Mouse (Mus musculus) kidney, embryonic 16.5 days (tissue): ENCODE measurements around the gene Man1a. TPM values are rescaled to one million over a fixed set of nuclear protein-coding genes. Genes with fewer than 3 reads are reported as not detected.

Experiments used
- ATAC-seq: fragments of 200-750 bp; cut with Nextera tagmentation; 2 replicates; pipeline ENCODE4 v1.8.0; 2017; ENCODE audit warnings: moderate TSS enrichment; ENCODE audit not compliant: low FRiP score, low TSS enrichment
- H3K27ac ChIP-seq: fragments of 300-500 bp; sonication (generic); 2 replicates; pipeline ENCODE4 v1.5.1; 2014; ENCODE audit warnings: low read length
- H3K27me3 ChIP-seq: fragments of 300-500 bp; sonication (generic); 2 replicates; pipeline ENCODE4 v1.6.1; 2014; ENCODE audit warnings: low read length, control low read depth, mixed read lengths; ENCODE audit not compliant: insufficient read depth
- H3K36me3 ChIP-seq: fragments of 300-500 bp; sonication (generic); 2 replicates; pipeline ENCODE4 v1.6.1; 2014; ENCODE audit warnings: low read length, control low read depth, mixed read lengths; ENCODE audit not compliant: insufficient read depth
- H3K4me1 ChIP-seq: fragments of 300-500 bp; sonication (generic); 2 replicates; pipeline ENCODE4 v1.6.1; 2014; ENCODE audit warnings: low read length, control low read depth, mixed read lengths; ENCODE audit not compliant: insufficient read depth
- H3K4me2 ChIP-seq: fragments of 300-500 bp; sonication (generic); replicated peaks from 2 replicates; pipeline ENCODE4 v1.6.1; 2014; ENCODE audit warnings: low read depth, low read length
- H3K4me3 ChIP-seq: fragments of 300-500 bp; sonication (generic); 2 replicates; pipeline ENCODE4 v1.5.1; 2014; ENCODE audit warnings: mild to moderate bottlenecking, low read length
- H3K9ac ChIP-seq: fragments of 300-500 bp; sonication (generic); replicated peaks from 2 replicates; pipeline ENCODE4 v1.6.1; 2014; ENCODE audit warnings: low read length
- H3K9me3 ChIP-seq: fragments of 300-500 bp; sonication (generic); 2 replicates; pipeline ENCODE4 v1.6.1; 2016; ENCODE audit warnings: low read length, control low read depth
- WGBS: fragments of 180-500 bp; shearing (Covaris S2); extraction: QIAGEN DNeasy Blood & Tissue Kit; methylation state at CpG from one replicate; pipeline ENCODE4 v1.1.7; 2014; 5-methylcytosine and 5-hydroxymethylcytosine counted together
- polyA plus RNA-seq: library from polyadenylated mRNA; unstranded; fragments of >200 nt; fragmentation: Nextera tagmentation; extraction: Ambion mirVana; gene quantifications from 2 replicates; pipeline ENCODE4 v1.2.1, GENCODE M21; 2015

Man1a gene
- polyA plus RNA-seq, 1 experiment from 2014 or later, result 6.5 TPM

DNA sequence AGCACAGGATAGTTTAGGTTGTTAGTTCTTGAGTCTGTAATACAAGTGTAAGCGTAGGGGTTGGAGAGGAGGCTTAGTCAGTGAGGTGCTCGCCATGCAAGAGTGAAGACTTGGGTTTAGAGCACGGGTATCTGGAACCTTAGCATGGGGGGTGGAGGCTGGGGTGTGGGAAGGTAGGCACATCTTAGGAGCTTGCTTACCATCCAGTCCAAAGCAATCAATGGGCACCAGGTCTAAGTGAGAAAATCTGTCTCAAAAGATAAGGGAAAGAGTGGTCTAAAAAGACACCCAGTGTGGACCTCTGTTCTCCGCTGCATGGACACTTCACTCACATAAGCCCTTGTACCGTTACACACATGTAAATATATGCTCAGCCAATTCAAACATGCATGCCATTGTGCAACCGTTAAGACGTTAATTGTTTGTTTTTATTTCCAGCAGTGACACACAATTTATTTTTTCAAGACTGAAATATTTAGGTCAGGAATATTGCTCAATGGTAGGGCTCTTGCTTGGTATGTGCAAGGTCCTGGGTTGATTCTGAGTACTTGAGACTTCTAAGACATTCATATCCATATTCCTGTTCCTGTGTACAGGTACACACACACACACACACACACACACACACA, 34.1 kb downstream of the Man1a start:
- no peak overlapping the region for H3K4me3 ChIP-seq
- no peaks in the 10 kb centered on the region for H3K27me3 ChIP-seq
- no peak; the same call in 1 of the 2 replicates for ATAC-seq
- H3K9me3 ChIP-seq, result no peaks in the 10 kb centered on the region
- H3K36me3 ChIP-seq, result no peaks in the 10 kb centered on the region
- H3K27ac ChIP-seq, result no peak overlapping the region
- no peak overlapping the region for H3K4me2 ChIP-seq
- H3K4me1 ChIP-seq, result no peaks in the 10 kb centered on the region
- H3K9ac ChIP-seq, result no peak overlapping the region
- WGBS, result 87% methylated on average over 7 of the region's 7 CpGs

DNA sequence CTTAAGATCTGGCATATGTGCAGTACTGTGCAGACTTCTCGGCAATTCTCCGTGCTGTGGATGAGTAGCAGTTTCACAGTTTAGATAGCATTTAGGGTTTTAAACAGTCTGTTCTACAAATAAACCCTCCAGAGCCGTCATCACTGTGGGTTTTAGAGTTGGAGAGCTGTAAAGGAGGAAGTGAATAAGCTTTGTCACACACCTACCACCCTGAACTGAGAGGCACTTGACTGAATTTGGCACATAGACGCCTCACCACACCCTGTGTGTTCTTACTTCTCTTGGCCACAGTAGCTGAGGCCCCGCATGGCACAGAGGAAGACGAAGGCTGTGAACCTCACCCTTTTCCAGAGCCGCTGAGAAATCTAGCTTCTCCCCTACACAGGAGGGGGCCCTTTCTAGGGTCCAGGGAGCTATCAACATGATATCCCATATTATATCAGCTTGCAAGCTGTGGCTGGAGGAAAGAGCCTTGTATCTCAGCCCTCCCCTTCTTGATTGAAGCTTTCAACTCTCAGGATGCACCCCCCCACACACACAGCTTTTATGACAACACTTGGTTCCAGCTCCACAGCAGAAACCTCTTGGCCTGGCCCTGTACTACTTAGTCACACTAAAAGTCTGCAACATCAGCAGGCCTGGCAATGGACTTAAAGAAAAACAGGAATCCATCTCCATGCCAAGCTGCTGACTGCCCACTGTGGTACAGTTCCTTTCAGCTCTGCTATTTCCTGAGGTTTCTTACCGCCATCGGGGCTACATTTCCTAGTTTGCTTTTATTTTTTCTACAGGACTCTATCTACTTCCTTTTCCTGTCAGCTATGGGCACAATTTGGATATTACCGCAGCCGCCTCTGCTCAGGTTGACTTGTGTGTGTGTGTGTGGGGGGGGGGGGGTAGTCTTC, 35.9 kb downstream of the Man1a start:
- Histone ChIP-seq H3K27me3 (no peaks in the 10 kb centered on the region), H3K4me1 (no peaks in the 10 kb centered on the region), H3K9ac (no peak overlapping the region), H3K36me3 (no peaks in the 10 kb centered on the region), H3K4me3 (no peak overlapping the region), H3K4me2 (no peak overlapping the region), H3K9me3 (no peaks in the 10 kb centered on the region), H3K27ac (peak overlapping the region; percentile 6; the same call in 1 of the 2 replicates)
- 74% methylated on average over 11 of the region's 11 CpGs for WGBS
- ATAC-seq, result peak; percentile 35; the same call in 1 of the 2 replicates

DNA sequence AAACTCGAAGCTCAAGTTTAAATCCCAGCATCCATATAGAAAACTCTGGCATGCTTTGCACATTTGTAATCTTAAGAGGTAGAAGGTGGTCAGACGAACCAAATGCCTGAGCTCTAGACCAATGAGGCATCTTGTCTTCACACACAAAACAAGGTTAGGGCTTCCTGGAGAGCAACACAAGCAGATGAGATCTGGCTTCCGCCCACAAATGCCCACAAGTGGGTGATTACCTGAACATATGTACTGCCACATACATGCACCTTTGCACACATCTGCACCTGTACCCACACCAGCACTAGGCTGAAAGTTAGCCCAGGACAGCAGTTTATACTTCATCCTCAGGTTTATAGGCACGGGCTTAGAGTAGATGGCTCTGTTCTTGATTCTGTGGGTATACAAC, 36.7 kb downstream of the Man1a start:
- Histone ChIP-seq H3K4me3 (no peak overlapping the region), H3K27ac (no peak overlapping the region)
- 93% methylated on average over 4 of the region's 4 CpGs for WGBS

DNA sequence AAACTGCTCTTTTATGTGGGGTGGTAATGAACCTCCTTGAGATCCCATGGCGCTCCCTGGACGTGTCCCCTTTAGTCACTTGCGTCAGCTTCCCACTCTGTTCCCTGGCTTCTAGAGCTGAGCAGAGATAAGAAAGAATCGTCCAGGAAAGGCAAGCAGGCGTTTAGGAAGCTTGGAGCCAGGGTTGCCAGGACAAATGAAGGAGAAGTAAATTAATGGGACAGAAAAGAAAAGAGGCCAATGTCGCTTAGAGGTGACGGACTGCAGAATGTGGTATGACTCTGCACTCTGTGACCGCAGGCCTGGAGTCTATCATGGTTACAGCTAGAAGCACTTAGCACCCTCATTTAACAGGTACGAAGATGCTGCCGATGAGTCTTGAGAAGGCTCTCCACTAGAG, 37.7 kb downstream of the Man1a start:
- Histone ChIP-seq H3K27ac (no peak overlapping the region), H3K4me3 (no peak overlapping the region), H3K27me3 (no peaks in the 10 kb centered on the region), H3K9me3 (no peaks in the 10 kb centered on the region), H3K9ac (no peak overlapping the region), H3K4me2 (no peak overlapping the region), H3K4me1 (no peaks in the 10 kb centered on the region), H3K36me3 (no peaks in the 10 kb centered on the region)
- ATAC-seq, result no peak
- WGBS, result 74% methylated on average over 10 of the region's 10 CpGs

More for the DNA sequence above, 36.7 kb downstream of the Man1a start:
- no peaks in the 10 kb centered on the region for H3K9me3 ChIP-seq
- H3K4me1 ChIP-seq, result no peaks in the 10 kb centered on the region
- H3K36me3 ChIP-seq, result no peaks in the 10 kb centered on the region
- H3K9ac ChIP-seq, result no peak overlapping the region
- no peaks in the 10 kb centered on the region for H3K27me3 ChIP-seq
- no peak for ATAC-seq
- H3K4me2 ChIP-seq, result no peak overlapping the region

DNA sequence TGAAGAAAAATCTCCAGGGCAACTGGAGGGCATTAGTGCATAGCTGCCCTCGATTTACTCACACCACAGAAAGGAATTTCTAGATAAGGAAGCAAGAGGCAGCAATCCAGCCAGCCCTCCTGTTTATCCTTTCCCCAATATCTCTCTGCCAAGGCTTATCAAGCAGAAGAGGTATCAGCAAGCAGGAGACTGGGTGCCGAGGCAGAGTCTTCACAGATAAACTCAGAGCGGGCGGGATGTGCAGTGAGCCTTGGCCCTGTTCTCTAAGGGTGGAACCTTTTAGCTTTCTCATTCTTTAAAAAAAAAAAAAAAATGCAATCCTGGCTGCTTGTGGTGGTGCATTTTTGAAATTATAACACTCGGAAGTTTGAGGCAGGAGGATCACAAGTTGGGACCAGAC, 38.2 kb downstream of the Man1a start:
- ATAC-seq, result no peak
- no peak overlapping the region for H3K4me2 ChIP-seq
- no peaks in the 10 kb centered on the region for H3K27me3 ChIP-seq
- no peak overlapping the region for H3K9ac ChIP-seq
- H3K4me1 ChIP-seq, result no peaks in the 10 kb centered on the region
- H3K27ac ChIP-seq, result no peak overlapping the region
- WGBS, result 79% methylated on average over 5 of the region's 5 CpGs
- H3K4me3 ChIP-seq, result no peak overlapping the region
- no peaks in the 10 kb centered on the region for H3K36me3 ChIP-seq
- no peaks in the 10 kb centered on the region for H3K9me3 ChIP-seq

DNA sequence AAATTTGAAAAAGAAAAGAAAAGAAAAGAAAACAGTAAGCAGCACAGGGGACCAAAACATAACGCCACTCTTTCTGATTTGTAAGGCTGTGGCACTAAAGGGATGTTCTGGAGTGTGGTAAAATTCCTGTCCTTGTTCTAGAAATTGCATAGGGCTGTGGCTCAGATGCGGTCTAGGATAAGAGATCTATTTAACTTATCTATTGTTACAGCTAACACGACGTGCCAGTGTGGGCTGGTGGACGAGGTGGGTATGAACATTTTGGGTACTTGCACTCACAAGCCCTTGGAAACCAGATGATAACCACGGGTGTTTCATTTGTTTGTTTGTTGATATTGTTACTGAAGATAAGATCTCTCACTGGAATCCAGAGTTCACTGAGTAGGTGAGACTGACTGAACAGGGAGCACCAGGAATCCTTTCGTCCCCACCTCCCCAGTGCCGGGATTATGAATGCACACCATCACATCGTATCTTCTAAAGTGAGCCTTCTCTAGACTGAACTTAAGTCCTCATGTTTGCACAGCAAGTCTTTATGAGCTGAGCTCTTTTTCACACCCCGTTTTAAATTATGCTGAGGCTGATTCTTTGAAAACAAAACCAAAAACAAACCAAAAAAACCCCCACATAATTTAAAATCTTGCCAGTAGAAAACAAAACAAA, 38.9 kb downstream of the Man1a start:
- no peaks in the 10 kb centered on the region for H3K4me1 ChIP-seq
- no peak for ATAC-seq
- no peak overlapping the region for H3K9ac ChIP-seq
- no peak overlapping the region for H3K27ac ChIP-seq
- H3K4me3 ChIP-seq, result no peak overlapping the region
- H3K4me2 ChIP-seq, result no peak overlapping the region
- H3K9me3 ChIP-seq, result no peaks in the 10 kb centered on the region
- H3K36me3 ChIP-seq, result no peaks in the 10 kb centered on the region
- WGBS, result 89% methylated on average over 10 of the region's 10 CpGs
- H3K27me3 ChIP-seq, result no peaks in the 10 kb centered on the region

DNA sequence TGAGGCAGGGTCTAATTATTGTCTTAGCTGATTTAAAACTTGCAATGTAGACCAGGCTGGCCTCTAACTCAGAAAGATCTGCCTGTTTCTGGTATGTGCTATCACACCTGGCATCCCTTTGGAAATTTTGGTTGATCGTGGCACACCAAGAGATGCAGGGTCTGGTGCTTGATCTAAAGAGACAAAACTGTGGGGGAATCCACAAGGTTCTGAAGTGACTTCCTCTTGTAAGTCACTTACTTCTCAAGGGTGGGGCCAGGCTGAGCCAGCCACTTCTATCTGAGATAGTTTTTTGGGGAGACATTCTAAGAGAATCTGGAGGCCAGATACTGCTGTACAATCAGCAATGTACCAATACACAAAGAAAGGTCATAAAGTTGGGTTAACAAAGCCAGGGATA, 40.8 kb downstream of the Man1a start:
- WGBS, result 94% methylated on average over 1 of the region's 1 CpGs
- H3K9me3 ChIP-seq, result no peaks in the 10 kb centered on the region
- H3K4me1 ChIP-seq, result no peaks in the 10 kb centered on the region
- H3K4me3 ChIP-seq, result no peak overlapping the region
- no peak overlapping the region for H3K9ac ChIP-seq
- no peak for ATAC-seq
- H3K4me2 ChIP-seq, result no peak overlapping the region
- H3K27ac ChIP-seq, result no peak overlapping the region
- no peaks in the 10 kb centered on the region for H3K27me3 ChIP-seq
- no peaks in the 10 kb centered on the region for H3K36me3 ChIP-seq

DNA sequence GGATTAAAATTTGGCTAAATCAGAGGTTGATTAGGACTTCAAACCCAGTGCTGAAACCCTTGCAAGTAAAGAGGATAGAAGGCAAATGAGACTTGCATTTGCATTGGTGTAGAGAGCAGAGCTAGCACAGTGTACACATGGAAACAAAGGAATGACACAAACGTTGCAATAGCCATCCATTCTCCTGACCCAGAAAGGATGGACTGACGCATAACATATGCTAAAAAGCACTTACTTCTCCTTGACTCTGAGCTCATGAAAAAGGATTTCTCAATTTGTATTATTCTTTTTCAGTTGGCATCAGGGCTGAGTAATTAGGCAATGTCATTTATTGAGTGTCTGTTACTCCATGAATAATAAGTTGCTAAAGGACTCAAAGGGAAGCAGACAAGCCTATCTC, 41.6 kb downstream of the Man1a start:
- no peak overlapping the region for H3K4me3 ChIP-seq
- peaks cover 1% of the 10 kb centered on the region; the same call in 1 of the 2 replicates for H3K36me3 ChIP-seq
- H3K4me1 ChIP-seq, result no peaks in the 10 kb centered on the region
- H3K9me3 ChIP-seq, result no peaks in the 10 kb centered on the region
- no peak for ATAC-seq
- H3K9ac ChIP-seq, result no peak overlapping the region
- no peak overlapping the region for H3K27ac ChIP-seq
- WGBS, result 78% methylated on average over 2 of the region's 2 CpGs
- no peaks in the 10 kb centered on the region for H3K27me3 ChIP-seq
- no peak overlapping the region for H3K4me2 ChIP-seq

DNA sequence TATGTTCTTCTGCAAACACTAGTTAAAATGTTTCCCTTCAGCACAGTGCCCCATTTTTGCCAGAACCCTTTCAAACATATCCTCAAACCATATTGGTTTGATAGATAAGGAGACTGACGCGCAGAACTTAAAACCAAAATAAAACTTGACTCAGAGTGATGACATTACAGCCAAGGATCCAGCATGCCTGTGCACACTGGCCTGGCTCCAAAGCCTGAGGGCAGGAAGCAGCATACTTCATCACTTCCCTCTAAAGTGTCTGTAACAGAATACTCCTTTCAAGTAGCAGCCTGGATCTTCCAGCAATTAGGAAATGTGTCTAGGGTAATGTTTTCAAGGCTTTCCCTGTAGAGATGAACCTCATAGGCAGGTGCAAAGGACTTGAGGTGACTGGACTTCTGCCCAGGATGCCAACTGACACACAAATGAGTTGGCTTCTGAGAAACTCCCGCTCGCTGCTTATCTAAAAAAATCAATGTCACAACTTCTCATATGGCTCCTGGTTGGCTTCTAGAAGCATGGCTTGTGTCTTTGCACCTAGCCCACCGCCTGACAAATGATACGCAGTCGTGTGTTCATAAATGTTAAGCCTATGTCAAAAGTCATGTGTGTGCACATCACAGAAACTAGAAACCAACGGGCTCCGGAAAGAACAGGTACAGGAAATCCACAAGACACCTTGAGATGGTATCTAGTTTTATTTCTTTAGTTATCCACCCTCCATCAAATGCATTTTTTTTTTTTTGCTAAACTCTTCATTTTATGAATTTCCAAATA, 43.9 kb downstream of the Man1a start:
- Histone ChIP-seq H3K4me1 (no peaks in the 10 kb centered on the region), H3K4me3 (no peak overlapping the region), H3K27ac (no peak overlapping the region), H3K9ac (no peak overlapping the region), H3K4me2 (no peak overlapping the region), H3K27me3 (no peaks in the 10 kb centered on the region), H3K36me3 (peaks cover 12% of the 10 kb centered on the region), H3K9me3 (no peaks in the 10 kb centered on the region)
- no peak for ATAC-seq
- 85% methylated on average over 9 of the region's 9 CpGs for WGBS
